21 mouse cellular contexts compared by ENCODE assay signal in genomic region chr14:117008781-117009180, GRCm38 (mm10).
A peak's percentile ranks its signal among the peaks of the same experiment; 100 is the strongest.
DNase-seq lines count a peak whose midpoint lies in the region; ATAC-seq lines count a peak whose summit lies in the region.
"Had no signal": no experiment of that assay in that cellular context is flagged by ENCODE, and none has a peak within 500 bp of the region (broad histone marks: within the 10 kb centered on the region; RNA-seq: fewer than 3 reads in every experiment).

No protein-coding gene starts in this region.

- no peaks in the 10 kb centered on the region for H3K36me3 ChIP-seq in embryonic facial prominence, embryonic 13.5 days
- peaks cover 6% of the 10 kb centered on the region; the same call in 1 of the 2 replicates for H3K36me3 ChIP-seq in embryonic facial prominence, embryonic 10.5 days (replicated peaks)
- no peaks in the 10 kb centered on the region for H3K36me3 ChIP-seq in heart, embryonic 12.5 days
- H3K36me3 ChIP-seq in embryonic facial prominence, embryonic 14.5 days (ENCODE audit: control insufficient read depth, insufficient read depth, low read length) = no peaks in the 10 kb centered on the region
- H3K36me3 ChIP-seq: embryonic facial prominence, embryonic 12.5 days; forebrain, embryonic 12.5 days had no signal

- H3K4me1 ChIP-seq in embryonic facial prominence, embryonic 13.5 days = 0 out of 2 replicates have a peak, but pooled peaks cover 3% of the 10 kb centered on the region
- peaks cover 8% of the 10 kb centered on the region for H3K4me1 ChIP-seq in embryonic facial prominence, embryonic 10.5 days
- H3K4me1 ChIP-seq in heart, embryonic 12.5 days (replicated peaks) = no peaks in the 10 kb centered on the region
- peaks cover 2% of the 10 kb centered on the region; the same call in 1 of the 2 replicates for H3K4me1 ChIP-seq in embryonic facial prominence, embryonic 14.5 days (ENCODE audit: control insufficient read depth, insufficient read depth, low read length)

- H3K4me2 ChIP-seq in embryonic facial prominence, embryonic 13.5 days = no peak overlapping the region
- H3K4me2 ChIP-seq in heart, embryonic 12.5 days = no peak overlapping the region
- H3K4me2 ChIP-seq in embryonic facial prominence, embryonic 14.5 days (ENCODE audit: low read depth, low read length) = no peak overlapping the region
- H3K4me2 ChIP-seq: embryonic facial prominence, embryonic 12.5 days; forebrain, embryonic 12.5 days had no signal

- 0 out of 2 replicates have a peak, but pooled peaks cover 2% of the 10 kb centered on the region for H3K9me3 ChIP-seq in embryonic facial prominence, embryonic 13.5 days
- 0 out of 2 replicates have a peak, but pooled peaks cover 4% of the 10 kb centered on the region for H3K9me3 ChIP-seq in embryonic facial prominence, embryonic 10.5 days
- no peaks in the 10 kb centered on the region for H3K9me3 ChIP-seq in heart, embryonic 12.5 days (replicated peaks)
- peaks cover 5% of the 10 kb centered on the region; the same call in 1 of the 2 replicates for H3K9me3 ChIP-seq in embryonic facial prominence, embryonic 14.5 days (ENCODE audit: control insufficient read depth, low read length)
- H3K9me3 ChIP-seq: embryonic facial prominence, embryonic 12.5 days; forebrain, embryonic 12.5 days had no signal

- H3K9ac ChIP-seq in embryonic facial prominence, embryonic 13.5 days = no peak overlapping the region
- no peak overlapping the region for H3K9ac ChIP-seq in heart, embryonic 12.5 days
- H3K9ac ChIP-seq in embryonic facial prominence, embryonic 14.5 days (ENCODE audit: low read depth, low read length) = no peak overlapping the region
- H3K9ac ChIP-seq: embryonic facial prominence, embryonic 12.5 days; forebrain, embryonic 12.5 days; forebrain, postnatal 0 days had no signal

- ATAC-seq in embryonic facial prominence, embryonic 13.5 days (ENCODE audit: insufficient number of reproducible peaks, insufficient read depth, low FRiP score, low TSS enrichment, low read depth) = no peak
- no peak for ATAC-seq in heart, embryonic 12.5 days (ENCODE audit: insufficient number of reproducible peaks, low FRiP score)
- 0 out of 2 replicates have a peak, but pooled peaks have one; percentile 18 for ATAC-seq in embryonic facial prominence, embryonic 14.5 days (ENCODE audit: low read depth)
- no peak for ATAC-seq in megakaryocyte, adult 5-6 weeks (ENCODE audit: poor library complexity, severe bottlenecking)
- ATAC-seq: forebrain, embryonic 14.5 days; forebrain, postnatal 0 days had no signal

- DNase-seq in embryonic facial prominence, embryonic 10.5 days (ENCODE audit: low spot score) = no peak
- peak; percentile 55 for DNase-seq in heart, adult 11 months
- no peak for DNase-seq in embryonic facial prominence, embryonic 14.5 days (ENCODE audit: low spot score)
- peak; percentile 55 for DNase-seq in forelimb bud, embryonic 11.5 days (ENCODE audit: low read depth, low spot score)
- DNase-seq in ovary, postnatal 10 days (ENCODE audit: low spot score) = no peak
- DNase-seq: adrenal gland, adult 2 months; adrenal gland, postnatal 10 days; adrenal gland, postnatal 25 days; cerebellum, adult 11 months; cerebellum, adult 18-20 months; cerebellum, adult 8-10 months; cerebellum, adult 9-11 months; cerebellum, postnatal 14 days; cerebellum, postnatal 36 days; forebrain, postnatal 0 days had no signal

- no peaks in the 10 kb centered on the region for H3K27me3 ChIP-seq in embryonic facial prominence, embryonic 13.5 days
- H3K27me3 ChIP-seq in embryonic facial prominence, embryonic 10.5 days (replicated peaks; ENCODE audit: low read depth, poor library complexity, severe bottlenecking) = no peaks in the 10 kb centered on the region
- no peaks in the 10 kb centered on the region for H3K27me3 ChIP-seq in heart, embryonic 12.5 days (replicated peaks)
- H3K27me3 ChIP-seq in embryonic facial prominence, embryonic 14.5 days (replicated peaks; ENCODE audit: control insufficient read depth, insufficient read depth, low read length) = no peaks in the 10 kb centered on the region
- H3K27me3 ChIP-seq: embryonic facial prominence, embryonic 12.5 days; forebrain, embryonic 12.5 days had no signal

- H3K4me3 ChIP-seq in embryonic facial prominence, embryonic 13.5 days = no peak overlapping the region
- no peak overlapping the region for H3K4me3 ChIP-seq in embryonic facial prominence, embryonic 10.5 days
- H3K4me3 ChIP-seq in heart, embryonic 12.5 days = no peak overlapping the region
- no peak overlapping the region for H3K4me3 ChIP-seq in embryonic facial prominence, embryonic 14.5 days (ENCODE audit: low read depth, low read length)
- H3K4me3 ChIP-seq: embryonic facial prominence, embryonic 12.5 days; forebrain, embryonic 12.5 days had no signal

- peak overlapping the region; percentile 9; the same call in 1 of the 2 replicates for H3K27ac ChIP-seq in embryonic facial prominence, embryonic 13.5 days
- no peak overlapping the region for H3K27ac ChIP-seq in embryonic facial prominence, embryonic 10.5 days (replicated peaks)
- H3K27ac ChIP-seq in heart, embryonic 12.5 days (ENCODE audit: poor library complexity, severe bottlenecking) = no peak overlapping the region
- no peak overlapping the region for H3K27ac ChIP-seq in embryonic facial prominence, embryonic 14.5 days (replicated peaks; ENCODE audit: low read depth, low read length)
- H3K27ac ChIP-seq: embryonic facial prominence, embryonic 12.5 days; forebrain, embryonic 12.5 days had no signal

- WGBS in embryonic facial prominence, embryonic 13.5 days = 76% methylated on average over 3 of the region's 3 CpGs
- 82% methylated on average over 3 of the region's 3 CpGs for WGBS in embryonic facial prominence, embryonic 10.5 days
- WGBS in heart, embryonic 12.5 days = 84% methylated on average over 3 of the region's 3 CpGs
- WGBS in embryonic facial prominence, embryonic 14.5 days = 68% methylated on average over 3 of the region's 3 CpGs

Comparison
In these comparisons a context has a peak if more than half of its experiments do, and no peak if none do; other contexts are left out.
1. DNase-seq: peak in heart, adult 11 months (single experiment) and forelimb bud, embryonic 11.5 days (single experiment); none in embryonic facial prominence, embryonic 10.5 days (single experiment), embryonic facial prominence, embryonic 14.5 days (single experiment) and ovary, postnatal 10 days (single experiment).